Mouse (Mus musculus): ENCODE results near the gene Hdac8. TPM values are rescaled to one million over a fixed set of nuclear protein-coding genes. Genes with fewer than 3 reads are reported as not detected.
A peak's percentile ranks its signal among the peaks of the same experiment; 100 is the strongest.

The Hdac8 gene
- 15.3 TPM for polyA plus RNA-seq (2021)

- H3K27me3 ChIP-seq: peaks cover 17% of the 10 kb centered on the region
- ATAC-seq: peak; percentile 79
- CTCF ChIA-PET: interaction anchor here (4.6 kb wide), 1 partner anchor 10 kb away, joined by 13 read pairs; no protein-coding TSS in a partner anchor
Measured at GRCm38 (mm10) chrX:102504644-102505481, at the start of gene Hdac8. Gene Hdac8, minus strand, starts transcription at chrX:102505359.

GRCm38 (mm10) chrX:102509205-102509604, 4.0 kb upstream of the Hdac8 start:
- DNase-seq (ENCODE audit: low read depth, low spot score) (no peak), ATAC-seq (no peak)
- ChIA-PET CTCF (interaction anchor here (1.0 kb wide), 1 partner anchor 88 kb away, joined by 3 read pairs; no protein-coding TSS in a partner anchor), POLR2A (interaction anchor here (0.6 kb wide), 1 partner anchor 366 kb away, joined by 3 read pairs; no protein-coding TSS in a partner anchor)
- TF ChIP-seq CTCF (IDR thresholded peaks at IDR 0.05): no peak
- peaks cover 24% of the 10 kb centered on the region for H3K27me3 ChIP-seq
- in situ Hi-C loops (cut with MboI; ENCODE audit: low pct_unique_long_range_greater_than_20kb): no loop called here

More at GRCm38 (mm10) chrX:102504644-102505481, at the start of gene Hdac8:
- POLR2A ChIA-PET: no interaction called here
- peak; percentile 20 for DNase-seq (ENCODE audit: low read depth, low spot score)
- no peak for TF ChIP-seq CTCF (IDR thresholded peaks at IDR 0.05)
- in situ Hi-C loops (cut with MboI; ENCODE audit: low pct_unique_long_range_greater_than_20kb): no loop called here

- peaks cover 17% of the 10 kb centered on the region for H3K27me3 ChIP-seq
- DNase-seq (ENCODE audit: low read depth, low spot score): no peak
- ATAC-seq: no peak
- no peak for TF ChIP-seq CTCF (IDR thresholded peaks at IDR 0.05)
- in situ Hi-C loops (cut with MboI; ENCODE audit: low pct_unique_long_range_greater_than_20kb): no loop called here
- CTCF ChIA-PET: interaction anchor here (4.6 kb wide), 1 partner anchor 10 kb away, joined by 13 read pairs; no protein-coding TSS in a partner anchor
- POLR2A ChIA-PET: no interaction called here
Measured at GRCm38 (mm10) chrX:102504179-102504578, 980 bp downstream of the Hdac8 start.

GRCm38 (mm10) chrX:102493992-102494730, 11.0 kb downstream of the Hdac8 start:
- DNase-seq (ENCODE audit: low read depth, low spot score): no peak

GRCm38 (mm10) chrX:102485575-102485974, 19.6 kb downstream of the Hdac8 start:
- DNase-seq (ENCODE audit: low read depth, low spot score): no peak
- in situ Hi-C loops (cut with MboI; ENCODE audit: low pct_unique_long_range_greater_than_20kb): no loop called here
- ATAC-seq: no peak
- TF ChIP-seq CTCF (IDR thresholded peaks at IDR 0.05): no peak
- H3K27me3 ChIP-seq: peaks cover 22% of the 10 kb centered on the region
- POLR2A ChIA-PET: interaction anchor here (0.6 kb wide), 1 partner anchor 245 kb away, joined by 3 read pairs; no protein-coding TSS in a partner anchor
- CTCF ChIA-PET: no interaction called here

More at GRCm38 (mm10) chrX:102493992-102494730, 11.0 kb downstream of the Hdac8 start:
- POLR2A ChIA-PET: no interaction called here
- no peak for ATAC-seq
- in situ Hi-C loops (cut with MboI; ENCODE audit: low pct_unique_long_range_greater_than_20kb): loop anchor here (10.0 kb wide), 1 partner anchor 161 kb away; no protein-coding TSS in a partner anchor
- peak; percentile 57 for TF ChIP-seq CTCF (IDR thresholded peaks at IDR 0.05)
- peaks cover 28% of the 10 kb centered on the region for H3K27me3 ChIP-seq
- CTCF ChIA-PET: interaction anchor here (1.1 to 2.3 kb wide), 3 partner anchors 11 to 15 kb away, joined by 3 to 13 read pairs (median 4); partner anchors contain the start of gene Hdac8

GRCm38 (mm10) chrX:102479665-102480064, 25.5 kb downstream of the Hdac8 start:
- ATAC-seq (no peak), DNase-seq (ENCODE audit: low read depth, low spot score) (no peak)
- CTCF ChIA-PET: interaction anchor here (0.9 to 1.8 kb wide), 4 partner anchors 14 to 262 kb away, joined by 3 to 4 read pairs (median 4); no protein-coding TSS in a partner anchor
- TF ChIP-seq CTCF (IDR thresholded peaks at IDR 0.05): no peak
- POLR2A ChIA-PET: no interaction called here
- no peaks in the 10 kb centered on the region for H3K27me3 ChIP-seq
- in situ Hi-C loops (cut with MboI; ENCODE audit: low pct_unique_long_range_greater_than_20kb): no loop called here

GRCm38 (mm10) chrX:102478965-102479364, 26.2 kb downstream of the Hdac8 start:
- ATAC-seq (no peak), DNase-seq (ENCODE audit: low read depth, low spot score) (no peak)
- POLR2A ChIA-PET: no interaction called here
- CTCF ChIA-PET: interaction anchor here (0.9 to 1.8 kb wide), 4 partner anchors 15 to 261 kb away, joined by 3 to 4 read pairs (median 4); no protein-coding TSS in a partner anchor
- in situ Hi-C loops (cut with MboI; ENCODE audit: low pct_unique_long_range_greater_than_20kb): no loop called here
- peak; percentile 53 for TF ChIP-seq CTCF (IDR thresholded peaks at IDR 0.05)
- H3K27me3 ChIP-seq: no peaks in the 10 kb centered on the region

- DNase-seq (ENCODE audit: low read depth, low spot score): no peak
- ChIA-PET CTCF (interaction anchor here (0.9 to 1.8 kb wide), 4 partner anchors 15 to 240 kb away, joined by 3 to 4 read pairs (median 4); no protein-coding TSS in a partner anchor), POLR2A (no interaction called here)
- no peak for ATAC-seq
- TF ChIP-seq CTCF (IDR thresholded peaks at IDR 0.05): no peak
- in situ Hi-C loops (cut with MboI; ENCODE audit: low pct_unique_long_range_greater_than_20kb): no loop called here
- peaks cover 1% of the 10 kb centered on the region for H3K27me3 ChIP-seq
Measured at GRCm38 (mm10) chrX:102478481-102478880, 26.7 kb downstream of the Hdac8 start.

GRCm38 (mm10) chrX:102476784-102477183, 28.4 kb downstream of the Hdac8 start:
- peak; percentile 86 for TF ChIP-seq CTCF (IDR thresholded peaks at IDR 0.05)
- ChIA-PET POLR2A (no interaction called here), CTCF (interaction anchor here (1.3 to 3.1 kb wide), 3 partner anchors 41 to 257 kb away, joined by 3 to 9 read pairs (median 5); no protein-coding TSS in a partner anchor)
- in situ Hi-C loops (cut with MboI; ENCODE audit: low pct_unique_long_range_greater_than_20kb): no loop called here
- DNase-seq (ENCODE audit: low read depth, low spot score) (peak; percentile 7), ATAC-seq (no peak)
- H3K27me3 ChIP-seq: peaks cover 12% of the 10 kb centered on the region

GRCm38 (mm10) chrX:102475555-102475954, 29.6 kb downstream of the Hdac8 start:
- DNase-seq (ENCODE audit: low read depth, low spot score) (no peak), ATAC-seq (no peak)
- peaks cover 12% of the 10 kb centered on the region for H3K27me3 ChIP-seq
- in situ Hi-C loops (cut with MboI; ENCODE audit: low pct_unique_long_range_greater_than_20kb): no loop called here
- TF ChIP-seq CTCF (IDR thresholded peaks at IDR 0.05): no peak
- CTCF ChIA-PET: interaction anchor here (1.2 to 3.1 kb wide), 3 partner anchors 15 to 256 kb away, joined by 3 to 9 read pairs (median 5); no protein-coding TSS in a partner anchor
- POLR2A ChIA-PET: no interaction called here

All from Patski (cell line).